In genomic region chr13:58035470-58036156, GRCm38 (mm10) we compare ENCODE assay signal across 9 mouse cellular contexts.
A peak's percentile ranks its signal among the peaks of the same experiment; 100 is the strongest.
DNase-seq lines count a peak whose midpoint lies in the region; ATAC-seq lines count a peak whose summit lies in the region.
"Had no signal": no experiment of that assay in that cellular context is flagged by ENCODE, and none has a peak within 500 bp of the region (broad histone marks: within the 10 kb centered on the region; RNA-seq: fewer than 3 reads in every experiment).

No protein-coding gene starts in this region.

- H3K27ac ChIP-seq in heart, embryonic 13.5 days (replicated peaks), result peak overlapping the region; percentile 78
- H3K27ac ChIP-seq: limb, embryonic 12.5 days had no signal

- peak; percentile 74; the same call in 1 of the 2 replicates for ATAC-seq in heart, embryonic 13.5 days (ENCODE audit: extremely low read depth, insufficient number of reproducible peaks, low FRiP score, low TSS enrichment)

- peaks cover 32% of the 10 kb centered on the region for H3K4me1 ChIP-seq in heart, embryonic 13.5 days

- no peaks in the 10 kb centered on the region for H3K9me3 ChIP-seq in heart, embryonic 13.5 days
- H3K9me3 ChIP-seq: limb, embryonic 12.5 days had no signal

- 0 out of 2 replicates have a peak, but pooled peaks cover 2% of the 10 kb centered on the region for H3K27me3 ChIP-seq in heart, embryonic 13.5 days (replicated peaks)
- H3K27me3 ChIP-seq: limb, embryonic 12.5 days had no signal

- WGBS in heart, embryonic 13.5 days, result 21% methylated on average over 10 of the region's 10 CpGs

- peaks cover 2% of the 10 kb centered on the region for H3K36me3 ChIP-seq in heart, embryonic 13.5 days

- no peak overlapping the region for H3K4me3 ChIP-seq in heart, embryonic 13.5 days
- H3K4me3 ChIP-seq: limb, embryonic 12.5 days had no signal

- no peak overlapping the region for H3K9ac ChIP-seq in heart, embryonic 13.5 days
- H3K9ac ChIP-seq: limb, embryonic 12.5 days had no signal

- DNase-seq in layer of hippocampus, adult 18-20 months (ENCODE audit: low spot score in 2 of 2), result peak; percentile 62 to 68
- no peak for DNase-seq in layer of hippocampus, postnatal 14 days (ENCODE audit: low spot score in 2 of 2)
- DNase-seq in cerebellum, postnatal 25 days, result peak; percentile 81 to 92
- DNase-seq in kidney, postnatal 36 days, result peak; percentile 74 to 84
- peak; percentile 81 to 89 for DNase-seq in lung, postnatal 4 days
- no peak for DNase-seq in thymus, adult 18-20 months
- no peak for DNase-seq in T-cell, adult 2 months (ENCODE audit: low spot score)

- peak overlapping the region; percentile 37 for H3K4me2 ChIP-seq in heart, embryonic 13.5 days
- H3K4me2 ChIP-seq: limb, embryonic 12.5 days had no signal

Comparison
In these comparisons a context has a peak if more than half of its experiments do, and no peak if none do; other contexts are left out.
1. DNase-seq: peak in layer of hippocampus, adult 18-20 months (2 of 2), cerebellum, postnatal 25 days (2 of 2), kidney, postnatal 36 days (2 of 2) and lung, postnatal 4 days (2 of 2); none in layer of hippocampus, postnatal 14 days (0 of 2), thymus, adult 18-20 months (0 of 2) and T-cell, adult 2 months (single experiment).